Mouse (Mus musculus): ENCODE measurements at regions not wholly inside any gene's neighbourhood (a gene's known extent, or its start where the extent isn't known, plus 50 kb on each side); places are given as distances from the start of the nearest gene placed in this dataset.

DNA sequence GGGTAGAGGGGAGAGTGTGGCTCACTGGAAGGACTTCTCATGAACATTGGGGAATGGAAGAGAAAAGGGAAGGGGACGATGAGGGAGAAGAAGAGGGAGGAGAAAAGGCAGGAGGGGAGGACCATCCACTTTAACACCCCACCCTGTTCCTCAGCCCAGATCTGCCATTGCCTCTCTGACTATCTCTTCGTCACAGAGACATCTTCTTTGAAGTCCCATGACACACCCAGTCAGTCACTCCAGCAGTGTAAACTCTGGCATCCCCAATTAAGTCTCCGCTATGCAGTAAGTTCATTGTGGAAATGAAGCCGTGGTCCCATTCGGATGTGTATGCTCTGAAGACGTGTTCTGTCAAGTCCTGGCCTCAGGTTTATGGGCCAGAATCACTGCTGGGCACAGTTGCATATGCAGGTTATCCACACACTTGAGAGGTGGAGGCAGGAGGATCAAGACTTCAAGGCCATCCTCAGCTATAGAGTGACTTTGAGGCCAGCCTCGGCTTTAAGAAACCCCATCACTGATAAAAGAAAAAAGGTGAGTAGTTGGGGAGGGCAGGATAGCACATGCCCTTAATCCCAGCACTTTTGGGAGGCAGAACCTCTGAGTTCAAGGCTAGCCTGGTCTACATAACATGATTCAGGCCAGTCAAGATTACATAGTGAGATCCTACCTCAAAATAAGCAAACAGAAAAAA, 141.0 kb upstream of the Med13l start:
- Histone ChIP-seq H3K4me3 (ENCODE audit: control insufficient read depth in 1 of 2, insufficient read depth in 1 of 2, low read depth in 2 of 2, low read length in 2 of 2) (no peak overlapping the region), H3K9me3 (replicated peaks; ENCODE audit: insufficient read depth, low read length) (no peaks in the 10 kb centered on the region), H3K4me1 (ENCODE audit: control insufficient read depth in 1 of 2, insufficient read depth in 2 of 2, low read length in 2 of 2) (no peaks in the 10 kb centered on the region), H3K9ac (ENCODE audit: control insufficient read depth, low read depth, low read length, poor library complexity, severe bottlenecking) (no peak overlapping the region), H3K27ac (ENCODE audit: control insufficient read depth, low read depth, low read length) (no peak overlapping the region), H3K27me3 (ENCODE audit: control insufficient read depth in 1 of 2, insufficient read depth in 2 of 2, low read length in 2 of 2) (no peaks in the 10 kb centered on the region), H3K79me2 (ENCODE audit: control insufficient read depth, insufficient read depth, low read length, poor library complexity) (no peaks in the 10 kb centered on the region), H3K36me3 (ENCODE audit: control insufficient read depth in 1 of 2, insufficient read depth in 2 of 2, low read length in 2 of 2) (no peaks in the 10 kb centered on the region)
- DNase-seq (ENCODE audit: low read depth, low spot score): no peak
- TF ChIP-seq TAL1 (IDR thresholded peaks at IDR 0.05; ENCODE audit: low read length) (no peak), MEF2A (IDR thresholded peaks at IDR 0.05; ENCODE audit: extremely low read depth, insufficient replicate concordance, low read depth, low read length, poor library complexity, severe bottlenecking) (no peak), NELFE (IDR thresholded peaks at IDR 0.05; ENCODE audit: low read depth, low read length) (no peak), POLR2AphosphoS2 (IDR thresholded peaks at IDR 0.05; ENCODE audit: low read length) (no peak), MAX (IDR thresholded peaks at IDR 0.05; ENCODE audit: low read length) (no peak), RCOR1 (IDR thresholded peaks at IDR 0.05; ENCODE audit: low read depth, low read length) (no peak), MYC (IDR thresholded peaks at IDR 0.05; ENCODE audit: low read depth, low read length) (no peak), ZMIZ1 (IDR thresholded peaks at IDR 0.05; ENCODE audit: low read depth, low read length) (no peak)

DNA sequence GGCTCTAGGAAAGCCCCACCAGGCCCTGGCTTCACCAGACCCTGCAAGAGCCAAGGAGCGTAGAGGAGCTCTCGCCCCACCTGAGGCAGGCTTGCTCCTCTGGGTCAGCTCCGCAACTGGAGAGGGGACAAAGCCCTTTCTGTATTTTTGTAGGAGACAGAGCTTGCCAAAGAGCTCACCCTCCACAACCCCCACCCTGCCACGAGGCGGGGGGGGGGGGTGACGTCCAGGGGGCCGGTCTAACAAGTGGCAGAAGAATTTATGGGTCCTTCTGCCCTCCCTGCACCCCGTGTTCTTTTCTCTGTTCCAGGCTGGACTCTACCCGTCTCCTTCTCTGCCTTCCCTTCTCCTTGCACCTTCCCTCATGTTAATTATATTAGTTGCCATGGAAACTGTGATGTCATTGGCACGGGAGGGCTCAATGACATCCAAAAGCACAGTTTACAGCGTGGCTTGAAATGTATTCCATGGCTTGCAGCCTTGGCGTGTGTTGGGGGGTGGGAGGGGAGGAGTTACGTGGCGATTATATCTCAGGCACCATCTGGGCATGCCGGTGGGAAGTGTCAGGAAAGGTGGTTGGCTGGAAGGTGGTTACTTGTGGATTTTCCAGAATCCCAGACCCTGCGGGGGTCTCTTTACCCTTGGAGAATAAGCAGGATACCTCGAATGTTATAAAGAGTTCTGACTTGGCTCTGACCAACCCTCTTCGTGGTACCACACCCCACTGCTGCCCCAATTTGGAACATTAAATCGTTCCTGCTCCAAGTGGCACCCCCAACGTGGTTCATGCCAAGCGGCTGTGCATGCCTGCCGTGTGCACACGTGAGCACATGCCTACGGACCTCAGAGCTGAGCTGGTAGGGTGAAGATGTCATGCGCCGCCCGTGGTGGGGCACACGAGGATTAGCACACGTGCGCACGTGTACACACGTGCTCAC, 138.3 kb upstream of the Med13l start:
- Histone ChIP-seq H3K36me3 (ENCODE audit: control insufficient read depth in 1 of 2, insufficient read depth in 2 of 2, low read length in 2 of 2) (no peaks in the 10 kb centered on the region), H3K9me3 (replicated peaks; ENCODE audit: insufficient read depth, low read length) (no peaks in the 10 kb centered on the region), H3K79me2 (ENCODE audit: control insufficient read depth, insufficient read depth, low read length, poor library complexity) (no peaks in the 10 kb centered on the region), H3K4me3 (ENCODE audit: control insufficient read depth in 1 of 2, insufficient read depth in 1 of 2, low read depth in 2 of 2, low read length in 2 of 2) (no peak overlapping the region), H3K27ac (ENCODE audit: control insufficient read depth, low read depth, low read length) (no peak overlapping the region), H3K27me3 (ENCODE audit: control insufficient read depth in 1 of 2, insufficient read depth in 2 of 2, low read length in 2 of 2) (no peaks in the 10 kb centered on the region), H3K4me1 (ENCODE audit: control insufficient read depth in 1 of 2, insufficient read depth in 2 of 2, low read length in 2 of 2) (no peaks in the 10 kb centered on the region), H3K9ac (ENCODE audit: control insufficient read depth, low read depth, low read length, poor library complexity, severe bottlenecking) (no peak overlapping the region)
- TF ChIP-seq ETS1 (IDR thresholded peaks at IDR 0.05; ENCODE audit: low read depth, low read length): no peak
- no peak for TF ChIP-seq TAL1 (IDR thresholded peaks at IDR 0.05; ENCODE audit: low read length)
- no peak for TF ChIP-seq MAZ (IDR thresholded peaks at IDR 0.05; ENCODE audit: low read depth, low read length)
- no peak for TF ChIP-seq POLR2AphosphoS5 (IDR thresholded peaks at IDR 0.05; ENCODE audit: borderline replicate concordance, low read depth, low read length)
- no peak for TF ChIP-seq ZKSCAN1 (IDR thresholded peaks at IDR 0.05; ENCODE audit: low read depth, low read length)
- TF ChIP-seq ELF1 (IDR thresholded peaks at IDR 0.05; ENCODE audit: low read depth, low read length): no peak
- no peak for TF ChIP-seq TBP (IDR thresholded peaks at IDR 0.05; ENCODE audit: low read depth, low read length)
- no peak for TF ChIP-seq TCF12 (IDR thresholded peaks at IDR 0.05; ENCODE audit: low read depth, low read length)
- TF ChIP-seq CHD1 (IDR thresholded peaks at IDR 0.05; ENCODE audit: low read depth, low read length): no peak
- no peak for TF ChIP-seq SMC3 (IDR thresholded peaks at IDR 0.05; ENCODE audit: low read depth, low read length)
- no peak for TF ChIP-seq GATA1 (IDR thresholded peaks at IDR 0.05; ENCODE audit: low read depth, low read length)
- no peak for TF ChIP-seq BHLHE40 (IDR thresholded peaks at IDR 0.05; ENCODE audit: borderline replicate concordance, low read depth, low read length)
- TF ChIP-seq NELFE (IDR thresholded peaks at IDR 0.05; ENCODE audit: low read depth, low read length): no peak
- TF ChIP-seq JUND (IDR thresholded peaks at IDR 0.05; ENCODE audit: low read depth, low read length): no peak
- no peak for TF ChIP-seq MYC (IDR thresholded peaks at IDR 0.05; ENCODE audit: low read depth, low read length)
- no peak for TF ChIP-seq CHD2 (IDR thresholded peaks at IDR 0.05; ENCODE audit: low read length)
- no peak for DNase-seq (ENCODE audit: low read depth, low spot score)
